Mouse (Mus musculus) bone marrow, adult 2 months (tissue): ENCODE results near the gene C1ql4.

Source experiments
- CTCF ChIP-seq: fragments of 200-500 bp; IDR thresholded peaks from 2 replicates; pipeline ENCODE4 v1.5.1; 2011; ENCODE audit warnings: low read length, control low read depth; ENCODE audit not compliant: control insufficient read depth, insufficient read depth
- POLR2A ChIP-seq: fragments of 200-500 bp; IDR thresholded peaks from 2 replicates; pipeline ENCODE4 v1.6.1; 2011; ENCODE audit warnings: low read depth, mild to moderate bottlenecking, control low read depth, low read length, borderline replicate concordance; ENCODE audit not compliant: control insufficient read depth

DNA sequence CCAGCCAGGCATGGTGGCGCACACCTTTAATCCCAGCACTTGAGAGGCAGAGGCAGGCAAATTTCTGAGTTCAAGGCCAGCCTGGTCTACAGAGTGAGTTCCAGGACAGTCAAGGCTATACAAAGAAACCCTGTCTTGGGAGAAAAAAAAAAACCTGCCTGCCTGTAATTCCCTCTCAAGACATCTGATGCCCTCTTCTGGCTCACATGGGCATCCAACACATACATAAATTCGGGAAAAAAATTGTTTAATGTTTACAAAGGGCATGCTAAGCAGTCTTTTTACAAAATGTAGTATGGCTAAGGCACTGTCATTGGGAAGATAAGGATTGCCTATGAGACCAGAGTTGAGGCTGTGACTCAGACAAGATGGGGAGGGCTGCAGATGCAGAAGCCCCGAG is 7.8 kb downstream of the C1ql4 start:
- TF ChIP-seq POLR2A: no peak
- no peak for TF ChIP-seq CTCF
